Mouse (Mus musculus) stomach, adult 2 months (tissue): ENCODE data around the gene Dnajb9. TPM values are rescaled to one million over a fixed set of nuclear protein-coding genes. Genes with fewer than 3 reads are reported as not detected.

ENCODE experiments used
- polyA plus RNA-seq: library from polyadenylated mRNA; depleted of rRNA; stranded (reverse); fragments of >200 nt; gene quantifications from 2 replicates; pipeline ENCODE4 v1.2.3, GENCODE M21; 2012; rRNA removed

Gene Dnajb9
- polyA plus RNA-seq: 0.16 and 0.24 TPM in 2 replicates

DNA sequence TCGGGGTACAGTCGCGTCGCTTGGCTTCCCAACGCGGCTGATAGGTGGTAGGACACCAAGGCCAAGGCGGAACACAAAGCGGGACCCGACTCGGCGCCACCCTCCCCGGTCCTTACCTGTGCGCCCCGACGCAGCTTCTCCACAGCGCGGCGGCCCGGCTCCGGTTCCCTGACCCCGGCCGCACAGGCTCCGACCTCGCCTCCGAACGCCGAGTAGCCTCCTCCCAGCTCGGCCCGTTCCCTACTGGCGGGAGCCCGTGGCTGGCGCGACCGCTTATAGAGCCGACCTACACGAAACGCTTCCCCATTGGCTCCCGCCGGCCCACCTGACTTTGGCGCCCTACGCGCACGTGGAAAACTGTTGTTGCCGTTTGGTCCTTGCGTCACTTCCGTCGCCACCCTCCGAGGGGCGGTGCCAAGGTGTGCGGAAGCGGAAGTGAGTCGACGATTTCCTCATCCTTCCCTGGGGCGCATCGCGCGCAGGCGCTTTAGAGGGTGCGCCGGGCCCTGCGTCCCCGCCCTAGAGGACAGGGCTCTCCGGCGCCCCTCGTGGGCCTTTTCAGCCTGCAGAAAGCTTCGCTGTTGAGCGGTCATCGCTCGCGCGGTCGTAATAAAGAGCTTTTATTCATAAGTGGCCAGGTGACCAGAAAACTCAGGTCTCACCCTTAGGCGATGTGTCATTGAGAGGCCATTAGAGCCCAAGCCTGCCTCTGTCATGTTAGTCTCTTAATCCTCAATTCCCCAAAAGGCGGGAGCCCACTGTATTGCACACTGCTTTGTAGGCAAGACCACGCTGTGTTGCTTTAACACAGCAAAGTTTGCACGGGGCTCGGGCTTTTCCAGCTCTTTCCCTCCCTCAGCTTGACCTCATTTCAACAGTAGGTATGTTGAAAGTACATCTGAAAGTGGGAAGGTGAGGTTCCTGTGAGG is at the start of gene Dnajb9:
Gene Dnajb9, minus strand, starts transcription at position 503 of the 929 bp plus-strand sequence.

DNA sequence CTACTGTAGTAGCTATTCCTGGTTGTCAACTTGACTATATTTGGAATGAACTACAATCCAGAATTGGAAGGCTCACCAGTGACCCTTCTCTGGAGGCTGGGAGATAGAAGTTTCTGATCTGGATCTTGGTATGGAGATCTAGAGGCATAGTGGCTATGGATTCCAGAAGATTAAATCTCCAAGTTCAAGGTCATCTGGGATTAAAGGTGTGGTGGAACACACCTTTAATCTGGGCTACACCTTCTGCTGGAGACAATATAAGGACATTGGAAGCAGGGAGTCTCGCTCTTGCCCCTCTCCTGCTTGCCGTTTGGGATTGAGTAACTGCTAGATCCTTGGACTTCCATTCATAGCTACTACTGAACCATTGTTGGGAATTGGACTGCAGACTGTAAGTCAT is 10.9 kb upstream of the Dnajb9 start, which contains the start of gene Pnpla8:
Gene Pnpla8, plus strand, starts transcription at position 301 of the 400 bp plus-strand sequence.

Other genes starting within 250 kb of the Dnajb9 start
- gene Pnpla8, start 11.0 kb upstream of the Dnajb9 start, polyA plus RNA-seq: 1.00 and 1.2 TPM in 2 replicates
- gene Nrcam, start 118.6 kb upstream of the Dnajb9 start, polyA plus RNA-seq: 0.03 and 0.06 TPM in 2 replicates